Mouse (Mus musculus): ENCODE measurements around the gene Trub2. TPM values are rescaled to one million over a fixed set of nuclear protein-coding genes. Genes with fewer than 3 reads are reported as not detected.
"Not testable (repeated sequence)": the region's sequence is repeated elsewhere in the genome, so short reads cannot be mapped to it uniquely, and the experiment has no call there.

The Trub2 gene
- total RNA-seq, 1 experiment, result 78.5 TPM

DNA sequence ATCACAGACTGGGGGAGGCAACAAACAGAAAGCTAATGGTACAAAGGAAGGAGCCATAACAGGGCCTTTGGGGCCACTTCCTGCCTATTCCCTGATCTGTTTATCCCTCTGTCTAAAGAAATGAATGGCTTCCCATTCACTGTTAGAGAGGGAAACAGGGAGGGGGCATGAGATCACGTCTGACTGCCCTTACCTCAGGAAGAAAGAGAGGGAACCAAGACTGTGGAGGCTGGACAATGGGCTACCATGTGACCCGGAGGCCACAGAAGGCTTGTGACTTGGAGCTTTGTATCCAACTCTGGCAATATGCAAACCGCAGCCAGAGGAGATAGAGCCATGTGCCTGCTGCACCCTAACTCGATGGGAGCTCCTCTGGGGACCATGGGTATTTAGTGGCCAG lies 4.0 kb downstream of the Trub2 start:
- DNase-seq (ENCODE audit: low read depth, low spot score), result no peak
- TF ChIP-seq ZNF384 (IDR thresholded peaks at IDR 0.05; ENCODE audit: low read depth, low read length) (no peak), MAFK (IDR thresholded peaks at IDR 0.05; ENCODE audit: insufficient read depth, low read depth, low read length) (no peak), HCFC1 (IDR thresholded peaks at IDR 0.05; ENCODE audit: borderline replicate concordance, insufficient read depth, low read length) (no peak), CHD2 (IDR thresholded peaks at IDR 0.05; ENCODE audit: low read depth, low read length) (no peak), ZC3H11A (IDR thresholded peaks at IDR 0.05; ENCODE audit: borderline replicate concordance, low read depth, low read length) (no peak)
- peaks cover 0 to 4% of the 10 kb centered on the region in 2 experiments; a peak in 1 of 4 replicates for H3K4me1 ChIP-seq (ENCODE audit: control insufficient read depth in 2 of 2, insufficient read depth in 2 of 2, low read length in 2 of 2, poor library complexity in 1 of 2)
- no peak overlapping the region for H3K4me3 ChIP-seq (ENCODE audit: insufficient read depth in 1 of 2, low read depth in 1 of 2, low read length in 2 of 2, poor library complexity in 1 of 2, severe bottlenecking in 1 of 2)
- H3K9me3 ChIP-seq (ENCODE audit: control insufficient read depth, insufficient read depth, low read depth, low read length), result no peaks in the 10 kb centered on the region
- H3K9ac ChIP-seq (ENCODE audit: insufficient read depth, low read depth, low read length, poor library complexity, severe bottlenecking), result no peak overlapping the region
- no peak overlapping the region for H3K27ac ChIP-seq (ENCODE audit: insufficient read depth, low read depth, low read length, poor library complexity, severe bottlenecking)
- in situ Hi-C loops (cut with MboI; ENCODE audit: low sequenced_read_pairs in 2 of 2, unreplicated experiment in 2 of 2), result no loop called here
- peaks cover 51% of the 10 kb centered on the region for H3K36me3 ChIP-seq (ENCODE audit: control insufficient read depth, insufficient read depth, low read length, poor library complexity, severe bottlenecking)

DNA sequence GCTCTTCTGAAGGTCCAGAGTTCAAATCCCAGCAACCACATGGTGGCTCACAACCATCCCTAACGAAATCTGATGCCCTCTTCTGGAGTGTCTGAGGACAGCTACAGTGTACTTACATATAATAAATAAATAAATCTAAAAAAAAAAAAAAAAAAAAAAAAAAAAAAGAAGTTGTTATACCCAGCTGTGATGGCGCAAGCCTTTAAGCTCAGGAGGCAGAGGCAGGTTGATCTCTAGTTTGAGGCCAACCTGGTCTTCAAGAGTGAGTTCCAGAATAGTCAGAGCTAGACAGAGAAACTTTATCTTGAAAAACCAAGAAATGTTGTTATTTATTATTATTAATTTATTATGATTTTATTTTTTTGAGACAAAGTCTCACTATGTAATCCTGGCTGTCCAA lies 7.0 kb downstream of the Trub2 start:
- in situ Hi-C loops (cut with MboI; ENCODE audit: low sequenced_read_pairs in 2 of 2, unreplicated experiment in 2 of 2); DNase-seq (ENCODE audit: low read depth, low spot score); H3K4me1 ChIP-seq (ENCODE audit: control insufficient read depth in 2 of 2, insufficient read depth in 2 of 2, low read length in 2 of 2, poor library complexity in 1 of 2); H3K27ac ChIP-seq (ENCODE audit: insufficient read depth, low read depth, low read length, poor library complexity, severe bottlenecking); H3K9me3 ChIP-seq (ENCODE audit: control insufficient read depth, insufficient read depth, low read depth, low read length); H3K4me3 ChIP-seq (ENCODE audit: insufficient read depth in 1 of 2, low read depth in 1 of 2, low read length in 2 of 2, poor library complexity in 1 of 2, severe bottlenecking in 1 of 2); H3K9ac ChIP-seq (ENCODE audit: insufficient read depth, low read depth, low read length, poor library complexity, severe bottlenecking): not testable (repeated sequence)
- H3K36me3 ChIP-seq (ENCODE audit: control insufficient read depth, insufficient read depth, low read length, poor library complexity, severe bottlenecking), result peaks cover 74% of the 10 kb centered on the region
- peak; percentile 66 for TF ChIP-seq ZNF384 (IDR thresholded peaks at IDR 0.05; ENCODE audit: low read depth, low read length)

DNA sequence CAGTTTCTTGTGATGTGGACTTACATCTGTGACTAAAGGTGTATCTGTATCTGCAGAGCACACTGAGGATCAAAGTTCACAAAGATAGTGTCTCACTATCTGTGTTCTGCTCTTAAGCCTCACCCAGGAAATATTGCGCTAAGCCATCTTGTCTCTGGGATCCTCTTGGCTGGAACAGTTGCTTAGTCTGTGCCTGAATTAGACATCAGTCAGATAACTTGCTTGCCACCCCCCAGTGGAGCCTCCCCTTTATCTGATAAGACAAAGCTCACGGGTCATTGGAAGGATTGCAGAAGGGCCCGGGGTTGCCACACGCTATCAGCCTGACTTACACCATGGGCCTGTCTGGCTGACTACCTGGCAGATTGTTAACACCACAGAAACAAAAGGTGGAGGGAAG lies 15.0 kb downstream of the Trub2 start:
- Histone ChIP-seq H3K9me3 (ENCODE audit: control insufficient read depth, insufficient read depth, low read depth, low read length) (no peaks in the 10 kb centered on the region), H3K4me3 (ENCODE audit: insufficient read depth in 1 of 2, low read depth in 1 of 2, low read length in 2 of 2, poor library complexity in 1 of 2, severe bottlenecking in 1 of 2) (no peak overlapping the region), H3K4me1 (ENCODE audit: control insufficient read depth in 2 of 2, insufficient read depth in 2 of 2, low read length in 2 of 2, poor library complexity in 1 of 2) (peaks cover 0 to 8% of the 10 kb centered on the region in 2 experiments; a peak in 1 of 4 replicates), H3K27ac (ENCODE audit: insufficient read depth, low read depth, low read length, poor library complexity, severe bottlenecking) (no peak overlapping the region), H3K36me3 (ENCODE audit: control insufficient read depth, insufficient read depth, low read length, poor library complexity, severe bottlenecking) (peaks cover 17% of the 10 kb centered on the region), H3K9ac (ENCODE audit: insufficient read depth, low read depth, low read length, poor library complexity, severe bottlenecking) (no peak overlapping the region)
- in situ Hi-C loops (cut with MboI; ENCODE audit: low sequenced_read_pairs in 2 of 2, unreplicated experiment in 2 of 2), result no loop called here
- DNase-seq (ENCODE audit: low read depth, low spot score), result no peak
- TF ChIP-seq ZC3H11A (IDR thresholded peaks at IDR 0.05; ENCODE audit: borderline replicate concordance, low read depth, low read length) (no peak), HCFC1 (IDR thresholded peaks at IDR 0.05; ENCODE audit: borderline replicate concordance, insufficient read depth, low read length) (no peak), ZNF384 (IDR thresholded peaks at IDR 0.05; ENCODE audit: low read depth, low read length) (no peak), MAFK (IDR thresholded peaks at IDR 0.05; ENCODE audit: insufficient read depth, low read depth, low read length) (no peak), CHD2 (IDR thresholded peaks at IDR 0.05; ENCODE audit: low read depth, low read length) (no peak)

DNA sequence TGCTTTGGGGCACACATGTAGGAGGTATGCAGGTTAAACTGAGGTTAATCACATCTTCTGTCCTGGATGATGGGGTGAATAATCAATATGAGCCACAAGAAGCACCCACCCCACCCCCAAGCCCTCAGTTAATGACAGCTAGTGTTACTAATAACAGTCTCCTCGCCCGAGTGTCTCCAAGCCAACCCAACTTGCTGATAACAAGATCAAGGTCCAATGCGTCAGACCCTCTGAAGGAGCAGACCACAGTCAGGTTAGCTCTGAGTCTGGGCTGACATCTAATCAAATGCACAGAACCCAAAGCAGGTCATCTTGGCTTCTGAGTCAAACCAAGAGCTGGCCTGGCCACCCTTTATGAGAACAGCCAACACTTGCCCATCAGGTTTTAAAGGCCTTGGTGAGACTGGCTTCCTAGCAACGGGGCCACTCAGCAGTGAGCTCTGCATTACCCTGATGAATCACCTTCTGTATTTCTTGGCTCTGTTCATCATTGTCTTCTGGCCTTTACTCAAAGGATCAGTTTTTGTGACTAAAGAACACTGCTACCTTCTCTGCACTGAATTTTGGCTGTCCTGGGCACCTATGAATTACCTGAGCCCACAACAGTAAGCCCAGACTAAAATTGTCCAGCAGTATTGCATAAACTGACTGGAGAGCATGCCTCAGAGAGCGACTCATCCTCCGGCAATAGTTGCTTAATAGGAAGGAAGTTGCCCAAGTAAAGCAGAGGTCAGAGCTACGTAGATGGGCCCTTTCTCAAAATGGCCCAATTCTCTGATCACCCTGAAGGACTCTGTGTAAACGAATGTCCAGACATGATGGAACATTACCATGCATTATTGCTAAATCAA lies 16.5 kb downstream of the Trub2 start:
- H3K4me1 ChIP-seq (ENCODE audit: control insufficient read depth in 2 of 2, insufficient read depth in 2 of 2, low read length in 2 of 2, poor library complexity in 1 of 2), result peaks cover 0 to 12% of the 10 kb centered on the region in 2 experiments; a peak in 1 of 4 replicates
- no peaks in the 10 kb centered on the region for H3K9me3 ChIP-seq (ENCODE audit: control insufficient read depth, insufficient read depth, low read depth, low read length)
- DNase-seq (ENCODE audit: low read depth, low spot score), result no peak
- in situ Hi-C loops (cut with MboI; ENCODE audit: low sequenced_read_pairs in 2 of 2, unreplicated experiment in 2 of 2), result no loop called here
- peaks cover 4% of the 10 kb centered on the region; the same call in 1 of the 2 replicates for H3K36me3 ChIP-seq (ENCODE audit: control insufficient read depth, insufficient read depth, low read length, poor library complexity, severe bottlenecking)
- TF ChIP-seq ZNF384 (IDR thresholded peaks at IDR 0.05; ENCODE audit: low read depth, low read length) (no peak), HCFC1 (IDR thresholded peaks at IDR 0.05; ENCODE audit: borderline replicate concordance, insufficient read depth, low read length) (no peak), MAFK (IDR thresholded peaks at IDR 0.05; ENCODE audit: insufficient read depth, low read depth, low read length) (no peak), ZC3H11A (IDR thresholded peaks at IDR 0.05; ENCODE audit: borderline replicate concordance, low read depth, low read length) (no peak), CHD2 (IDR thresholded peaks at IDR 0.05; ENCODE audit: low read depth, low read length) (no peak)
- H3K4me3 ChIP-seq (ENCODE audit: insufficient read depth in 1 of 2, low read depth in 1 of 2, low read length in 2 of 2, poor library complexity in 1 of 2, severe bottlenecking in 1 of 2), result no peak overlapping the region
- no peak overlapping the region for H3K9ac ChIP-seq (ENCODE audit: insufficient read depth, low read depth, low read length, poor library complexity, severe bottlenecking)
- H3K27ac ChIP-seq (ENCODE audit: insufficient read depth, low read depth, low read length, poor library complexity, severe bottlenecking), result no peak overlapping the region
